Mouse (Mus musculus): ENCODE measurements around the gene Samm50.

Gene Samm50

DNA sequence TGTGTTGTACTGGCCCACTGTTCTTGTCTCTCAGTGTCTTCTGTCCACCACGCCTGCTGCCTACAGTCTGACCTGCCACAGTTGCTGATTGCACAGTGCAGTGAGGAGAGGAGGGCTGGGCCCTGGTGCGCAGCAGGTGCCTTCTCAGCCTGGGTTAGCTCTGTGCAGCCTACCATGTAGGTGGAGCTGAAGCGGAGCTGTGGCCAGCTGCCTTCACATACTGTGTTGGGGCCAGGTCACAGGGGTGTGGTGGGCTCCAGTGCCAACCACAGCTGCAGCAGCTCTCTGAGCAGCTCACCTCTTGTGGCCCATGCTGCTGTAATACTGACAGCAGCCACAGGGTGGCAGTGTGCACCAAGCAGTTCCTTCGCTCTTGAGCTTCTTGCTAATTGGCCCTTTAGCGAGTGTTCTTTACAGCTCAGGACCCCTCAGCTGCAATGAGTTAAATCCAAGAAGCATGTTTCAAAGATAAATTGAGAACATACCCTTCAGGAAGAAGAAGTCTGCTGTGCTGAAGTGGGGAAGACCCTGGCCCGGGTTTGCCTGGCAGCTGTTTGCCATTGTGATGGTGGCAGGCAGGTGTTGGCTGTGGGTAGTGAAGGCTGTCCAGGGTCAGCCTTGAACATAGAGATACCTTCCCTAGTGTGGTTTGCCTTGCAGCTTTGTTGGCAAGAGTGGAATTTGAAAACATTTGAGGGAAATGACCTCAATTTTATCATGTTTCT is 20.2 kb downstream of the Samm50 start:
- peak; percentile 73 for DNase-seq

DNA sequence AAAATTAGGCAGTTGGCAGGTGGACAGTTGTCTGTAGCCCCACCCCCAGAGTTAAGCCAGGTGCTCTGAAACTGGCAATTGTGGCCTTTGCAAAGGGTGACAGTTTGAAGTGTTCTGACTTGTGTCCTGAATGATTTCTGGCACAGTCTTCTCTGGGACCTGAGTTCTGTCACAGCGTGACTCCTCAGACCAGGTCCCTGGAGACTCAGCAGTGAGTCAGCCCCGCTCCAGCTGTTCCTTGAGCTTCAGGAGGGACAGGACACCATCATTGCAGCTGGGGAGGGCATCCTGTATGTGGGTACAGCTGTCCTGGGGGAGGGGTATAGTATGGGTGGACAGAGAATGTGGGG is 20.7 kb downstream of the Samm50 start:
- DNase-seq, result no peak

DNA sequence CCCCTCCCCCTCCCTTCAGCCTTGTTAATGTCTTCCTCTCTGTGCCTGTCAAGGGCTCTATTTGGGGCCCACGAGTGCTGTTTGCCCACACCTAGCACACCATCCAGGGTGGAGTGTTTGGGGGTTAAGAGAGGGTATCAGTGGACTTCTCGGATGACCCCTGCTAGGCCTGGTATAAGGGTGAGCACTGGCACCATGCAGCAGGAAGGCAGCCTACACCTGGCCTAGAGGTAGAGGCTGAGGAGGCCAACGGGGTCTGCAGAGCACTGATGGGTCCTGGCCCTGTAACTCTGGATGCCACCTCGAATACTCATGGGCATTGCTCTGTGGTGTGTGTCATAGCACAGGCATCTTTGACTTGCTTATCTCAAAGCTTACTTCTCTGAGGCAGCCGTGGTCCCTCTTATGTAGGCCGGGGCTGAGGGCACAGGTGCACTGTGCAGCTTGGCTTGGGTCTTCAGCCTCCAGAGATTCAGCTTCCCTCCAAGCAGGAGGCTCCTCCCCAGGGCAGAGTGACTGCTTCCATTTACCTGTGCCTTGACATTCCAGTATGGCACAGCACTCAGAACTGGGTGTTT is 21.2 kb downstream of the Samm50 start:
- DNase-seq, result no peak

DNA sequence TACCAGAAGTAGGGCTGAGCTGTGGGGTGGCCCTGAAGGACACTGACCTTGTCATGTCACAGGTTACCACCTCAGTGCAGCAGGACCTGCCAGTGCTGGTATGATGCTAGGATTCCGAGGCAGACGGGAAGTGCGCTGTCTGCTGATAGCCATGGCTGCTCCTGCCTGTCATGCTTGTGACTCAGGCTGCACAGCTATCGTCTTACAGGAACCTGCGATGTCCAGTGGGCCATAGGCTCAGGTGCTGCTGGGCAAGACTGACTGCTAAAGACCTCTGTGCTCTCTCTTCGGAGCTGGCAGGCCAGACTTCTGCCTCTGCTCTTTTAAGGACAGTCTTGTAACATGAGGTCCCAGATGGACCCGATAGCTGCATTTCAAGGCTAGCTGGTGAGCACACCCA is 22.4 kb downstream of the Samm50 start:
- DNase-seq, result no peak

DNA sequence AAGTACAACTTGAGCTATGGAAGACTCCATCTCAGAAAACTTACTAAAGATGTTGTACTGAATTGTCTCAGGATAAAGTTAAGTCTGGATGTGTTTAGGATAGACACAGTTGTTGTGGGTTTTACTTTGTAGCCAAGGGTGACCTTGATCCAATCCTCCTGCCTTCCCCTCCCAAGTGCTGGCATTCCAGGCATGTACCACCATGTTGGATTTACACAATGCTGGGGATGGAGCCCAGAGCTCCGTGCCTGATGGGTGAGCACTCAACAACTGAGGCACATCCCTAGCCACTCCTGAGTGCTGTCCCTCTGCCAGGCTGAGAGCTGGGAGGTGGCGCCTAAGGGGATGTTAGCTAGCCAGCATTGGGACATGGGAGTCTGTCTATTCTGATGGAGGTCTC is 23.2 kb downstream of the Samm50 start:
- no peak for DNase-seq

DNA sequence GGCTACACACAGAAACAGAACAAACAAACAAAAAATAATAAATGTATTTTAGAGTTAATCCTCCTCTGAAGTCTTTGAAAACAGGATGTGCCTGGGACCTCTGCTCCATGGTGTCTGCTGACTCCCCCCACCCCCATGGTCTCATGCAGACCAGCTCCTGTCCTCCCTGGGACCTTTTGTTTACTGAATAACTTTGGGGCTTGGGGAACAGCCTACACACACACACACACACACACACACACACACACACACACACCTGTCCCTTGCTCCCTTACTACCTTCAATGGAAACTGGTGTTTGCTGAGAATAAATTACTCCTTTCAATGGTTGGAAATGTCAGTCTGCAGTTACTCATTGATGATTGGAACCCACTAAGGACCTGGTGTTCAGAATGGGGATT is 24.0 kb downstream of the Samm50 start:
- no peak for DNase-seq

DNA sequence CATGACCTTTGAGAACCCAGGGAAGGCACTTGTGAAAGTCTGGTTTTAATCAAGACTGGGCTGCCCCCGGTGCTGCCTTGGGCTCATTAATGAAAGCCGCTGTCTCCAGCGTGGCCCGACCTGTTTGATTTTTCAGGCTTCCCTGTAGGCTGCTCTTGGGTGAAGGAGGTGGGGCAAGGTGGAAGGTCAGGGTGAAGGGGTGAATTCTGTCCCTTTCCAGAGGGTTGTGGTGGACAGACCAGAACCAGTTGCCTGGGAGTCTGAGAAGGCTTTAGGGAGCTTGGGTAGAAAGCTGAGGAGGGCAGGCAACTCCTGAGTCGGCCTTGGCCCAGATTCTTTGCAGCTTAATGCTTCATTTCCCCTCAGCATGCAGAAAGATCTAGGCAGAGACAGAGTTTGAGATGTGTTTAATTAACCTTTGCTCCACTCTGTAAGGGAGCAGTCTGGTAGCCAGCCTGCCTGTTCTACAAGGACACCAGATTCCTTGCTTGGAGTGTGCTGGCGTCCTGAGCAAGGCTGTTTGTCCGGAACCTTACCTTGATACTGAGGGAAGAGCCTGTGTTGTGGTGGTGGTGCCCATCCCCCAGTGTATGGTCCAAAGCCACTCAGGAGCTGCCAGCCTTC is 24.5 kb downstream of the Samm50 start:
- DNase-seq, result no peak

DNA sequence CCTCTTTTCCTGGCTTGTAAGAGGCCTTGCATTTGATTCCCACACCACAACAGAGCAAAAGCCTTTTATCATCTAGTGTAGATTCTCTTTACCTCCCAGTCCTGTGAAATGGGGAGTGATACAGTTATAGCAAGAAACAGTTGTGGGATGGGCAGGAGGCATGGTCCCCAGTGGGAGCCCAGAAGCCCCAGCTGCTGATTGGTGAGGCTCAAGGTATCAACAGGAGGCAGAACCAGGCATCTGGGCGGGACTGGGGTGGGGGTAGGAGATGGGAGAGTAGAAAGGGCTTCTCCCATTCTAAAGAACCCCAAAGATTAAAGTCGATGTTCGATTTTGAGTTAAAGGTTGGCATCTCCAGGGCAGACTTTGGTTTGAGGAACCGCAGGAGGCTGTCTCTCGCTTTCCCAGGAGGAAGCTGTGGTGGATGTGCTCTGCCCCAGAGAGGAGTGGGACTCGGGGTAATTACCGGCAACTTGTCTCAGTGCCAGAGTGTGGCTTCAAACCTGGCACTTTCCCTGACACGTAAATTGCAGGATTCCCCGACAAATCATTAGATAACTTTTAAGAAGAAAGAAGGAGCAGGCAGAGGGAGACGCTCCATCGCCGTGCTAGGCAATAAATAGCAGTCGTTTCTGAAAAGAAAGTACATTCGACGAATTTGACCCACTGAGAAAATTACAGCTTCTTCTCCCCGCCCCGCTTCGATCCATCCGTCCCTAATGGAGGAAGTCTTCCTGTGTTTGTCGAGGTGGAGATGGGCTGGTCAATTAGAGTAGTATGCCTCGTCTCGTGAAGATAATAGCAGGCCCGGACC is 26.1 kb downstream of the Samm50 start:
- DNase-seq, result no peak

DNA sequence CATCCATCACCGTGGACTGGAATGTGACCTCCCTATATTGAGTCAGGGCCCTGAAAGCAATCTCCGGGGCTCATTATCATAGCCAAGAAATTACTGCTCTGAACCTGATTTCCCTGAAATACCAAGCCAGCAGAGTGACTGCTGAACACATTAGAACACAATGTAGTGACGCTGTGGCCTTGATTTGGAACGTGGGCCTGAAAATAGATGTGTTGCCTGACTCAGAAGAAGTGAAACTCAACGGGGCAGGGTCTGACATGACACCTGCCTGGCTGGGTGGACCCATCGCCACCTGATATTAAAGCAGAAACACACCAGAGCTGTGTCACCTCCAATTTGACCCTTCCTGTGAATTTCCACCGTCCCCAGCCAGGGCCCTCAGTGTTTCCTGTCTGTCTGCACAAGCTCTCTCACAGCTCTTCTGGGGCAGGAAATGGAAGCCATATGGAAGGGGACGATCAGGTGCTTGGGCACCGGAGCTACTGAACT is 26.8 kb downstream of the Samm50 start:
- no peak for DNase-seq

DNA sequence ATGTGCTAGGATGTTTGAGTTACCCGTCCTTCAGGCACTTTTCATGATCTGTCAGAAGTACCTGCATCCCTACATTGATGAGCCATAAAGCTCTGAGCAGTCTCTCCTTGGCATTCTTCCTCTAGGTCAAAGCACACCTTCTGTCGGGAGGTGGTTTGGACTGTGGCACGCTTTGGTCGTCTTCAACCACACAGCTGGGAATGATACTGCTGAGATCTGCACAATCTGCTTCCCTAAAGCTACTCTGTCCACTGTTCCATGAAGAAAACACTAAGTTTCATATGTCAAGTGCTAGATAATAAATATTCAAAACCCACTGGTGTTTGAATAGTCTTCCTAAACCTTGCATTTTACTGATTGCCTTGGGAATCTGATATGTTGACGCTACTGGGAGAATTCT is 29.5 kb downstream of the Samm50 start:
- no peak for DNase-seq

DNA sequence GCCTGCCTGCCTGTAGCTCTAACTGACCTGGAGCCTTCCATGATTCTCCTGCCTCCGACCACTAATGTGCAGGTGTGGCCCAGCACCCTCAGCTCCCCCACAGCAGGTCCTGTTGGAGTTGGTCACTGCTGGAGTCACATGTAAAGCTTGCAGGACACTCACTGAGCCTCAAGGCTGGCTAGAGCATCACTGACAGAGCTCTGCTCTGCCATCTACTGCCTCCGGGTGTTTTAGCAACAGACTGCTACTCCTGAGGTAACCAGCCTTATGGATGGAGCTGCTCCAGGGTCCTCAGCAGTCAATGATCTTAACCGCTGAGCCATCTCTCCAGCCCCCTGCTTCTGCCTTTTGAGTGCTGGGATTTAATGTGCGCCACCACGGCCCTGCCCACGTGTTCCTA is 31.4 kb downstream of the Samm50 start:
- DNase-seq, result no peak

DNA sequence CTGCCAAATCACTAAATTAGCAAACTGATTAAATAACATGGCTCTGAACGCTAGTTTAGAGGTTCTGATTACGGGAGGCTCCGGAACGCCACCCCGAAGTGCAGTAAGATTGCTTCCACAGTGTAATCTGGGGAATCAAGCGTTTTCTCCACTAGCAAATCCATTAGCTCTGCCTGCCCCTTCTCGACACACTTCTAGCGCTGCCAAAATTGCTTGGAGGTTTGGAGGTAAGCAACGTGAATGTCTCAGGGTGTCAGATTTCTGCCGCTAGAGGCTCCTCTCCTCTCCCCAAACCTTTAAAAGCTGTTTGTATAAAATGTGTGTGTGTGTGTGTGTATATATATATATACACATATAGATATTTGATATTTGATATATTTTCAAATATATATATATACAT is 32.7 kb downstream of the Samm50 start:
- DNase-seq, result no peak

DNA sequence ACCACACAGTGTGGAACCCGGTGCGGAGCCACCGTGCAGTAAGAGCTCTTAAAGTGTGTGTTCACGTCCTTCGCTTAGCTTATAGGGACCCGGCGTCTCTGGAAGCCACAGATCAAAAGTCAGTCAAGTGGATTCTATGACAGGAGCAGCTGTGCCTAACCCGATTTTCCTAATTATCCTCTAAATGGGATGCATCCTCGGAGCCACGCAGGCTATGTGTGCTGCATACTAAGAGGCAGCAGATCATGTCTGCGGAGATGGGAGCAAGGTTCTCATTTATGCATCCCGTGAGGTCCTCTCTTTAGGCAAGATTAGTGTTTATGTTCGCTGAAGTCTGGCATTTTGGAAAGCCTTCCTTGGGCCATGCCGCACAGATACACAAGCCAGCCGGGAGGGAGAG is 34.9 kb downstream of the Samm50 start:
- no peak for DNase-seq

DNA sequence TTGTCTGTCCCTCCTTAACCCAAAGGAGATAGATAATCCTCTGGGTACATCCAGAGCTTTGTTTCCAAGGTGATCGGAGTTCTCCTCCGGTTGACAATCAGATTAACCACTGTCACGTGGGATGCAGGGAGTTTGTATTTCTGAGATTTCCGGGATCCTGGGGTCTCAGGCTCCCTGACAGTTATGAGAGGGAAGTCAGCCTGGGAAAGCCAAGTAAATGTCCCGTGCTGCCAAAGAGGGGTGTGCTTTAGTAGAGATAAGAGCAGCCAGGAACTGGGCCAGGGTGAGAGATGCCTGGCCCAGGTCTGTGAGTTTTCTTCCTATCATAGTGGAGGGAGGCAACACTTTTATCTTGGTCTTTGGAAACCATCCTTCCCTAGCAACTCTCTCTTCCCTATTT is 38.6 kb downstream of the Samm50 start:
- no peak for DNase-seq

DNA sequence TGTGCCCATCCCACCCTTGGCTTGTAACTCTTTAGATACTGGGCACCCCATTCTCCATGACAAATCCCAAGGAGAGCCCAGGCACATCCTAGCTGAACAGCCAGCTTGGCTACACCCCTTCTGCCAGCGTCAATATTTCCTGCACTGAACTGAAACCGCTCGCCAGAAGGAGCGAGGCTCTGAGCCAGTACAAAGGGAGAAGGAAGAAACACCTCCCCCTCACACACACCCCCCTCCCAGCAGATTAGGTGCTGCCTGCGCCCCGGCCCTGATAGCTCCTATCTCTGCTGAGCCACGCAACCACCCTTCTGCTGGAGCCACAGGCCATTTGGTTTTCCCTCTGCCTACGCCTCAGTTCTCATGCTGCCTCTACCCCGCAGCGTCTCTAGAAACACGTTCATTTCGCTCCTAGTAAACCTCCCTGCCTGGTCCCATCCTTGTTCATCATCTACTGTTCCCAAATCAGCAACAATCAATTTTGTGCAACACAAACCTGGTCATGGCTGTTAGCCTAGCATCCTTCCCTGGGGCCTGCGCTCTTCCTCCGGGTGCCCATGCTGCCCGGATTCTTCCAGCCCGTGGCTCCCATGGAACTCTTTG is 39.2 kb downstream of the Samm50 start:
- peak; percentile 68 for DNase-seq

DNA sequence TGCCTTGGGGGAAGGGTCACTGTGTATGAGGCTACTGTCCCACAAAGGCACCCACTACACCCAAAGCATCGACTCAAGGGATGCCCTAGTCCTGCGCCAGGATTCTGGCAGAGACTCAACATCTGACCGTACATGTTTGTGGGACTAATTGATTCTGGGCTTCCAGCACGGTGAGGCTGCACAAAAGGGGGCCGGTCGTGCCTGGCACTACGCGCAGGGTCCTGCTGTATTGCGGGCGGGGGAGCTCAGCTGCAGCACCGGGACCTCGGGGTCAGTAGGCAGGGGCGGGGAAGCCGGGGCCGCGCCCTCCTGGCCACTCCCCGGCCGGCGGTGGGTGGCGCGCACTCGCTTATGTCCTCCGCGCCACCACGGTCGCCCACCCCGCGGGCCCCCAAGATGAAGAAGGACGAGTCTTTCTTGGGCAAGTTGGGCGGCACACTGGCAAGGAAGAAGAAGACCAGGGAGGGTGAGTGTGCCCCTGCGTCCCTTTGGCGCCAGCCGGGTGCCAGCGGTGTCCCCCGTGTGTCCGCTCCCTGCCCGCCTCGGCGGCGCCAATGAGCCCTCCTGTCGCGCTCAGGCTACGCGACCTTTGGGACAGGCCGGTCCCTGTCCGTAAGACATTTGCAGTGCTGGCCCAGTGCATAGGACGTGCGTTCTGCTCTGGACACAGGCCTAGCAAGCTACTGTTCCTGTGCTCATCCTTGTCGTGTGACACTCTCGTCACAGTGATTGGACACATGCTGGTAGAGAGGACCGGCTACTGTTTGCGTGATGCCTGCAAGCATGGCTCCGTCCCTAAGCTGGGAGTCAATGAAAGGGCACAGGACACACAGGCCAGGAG is 39.9 kb downstream of the Samm50 start, which contains the start of gene Parvb:
TSS of gene Parvb (plus strand) at position 323 of the 841 bp plus-strand sequence.
- peak; percentile 71 for DNase-seq

DNA sequence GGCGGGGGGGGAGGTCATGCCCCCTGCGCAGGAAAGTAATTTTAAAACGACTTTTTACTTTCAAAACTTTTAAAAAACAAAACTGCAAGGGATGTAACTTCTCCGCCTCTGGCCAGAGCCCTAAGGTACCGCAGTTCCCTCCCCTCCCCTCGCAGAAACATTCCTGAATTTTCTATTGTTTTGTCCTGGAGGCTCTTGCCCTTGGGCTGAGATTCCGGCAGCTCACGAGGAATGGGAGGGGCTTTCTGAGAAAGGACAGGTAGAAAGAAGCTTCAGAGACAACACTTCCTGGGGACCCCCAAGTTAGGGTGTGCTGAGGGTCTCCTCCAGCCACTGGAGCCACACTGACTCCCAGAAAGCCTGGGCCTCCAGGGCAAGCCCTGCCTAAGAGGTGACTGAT is 40.6 kb downstream of the Samm50 start:
- no peak for DNase-seq

DNA sequence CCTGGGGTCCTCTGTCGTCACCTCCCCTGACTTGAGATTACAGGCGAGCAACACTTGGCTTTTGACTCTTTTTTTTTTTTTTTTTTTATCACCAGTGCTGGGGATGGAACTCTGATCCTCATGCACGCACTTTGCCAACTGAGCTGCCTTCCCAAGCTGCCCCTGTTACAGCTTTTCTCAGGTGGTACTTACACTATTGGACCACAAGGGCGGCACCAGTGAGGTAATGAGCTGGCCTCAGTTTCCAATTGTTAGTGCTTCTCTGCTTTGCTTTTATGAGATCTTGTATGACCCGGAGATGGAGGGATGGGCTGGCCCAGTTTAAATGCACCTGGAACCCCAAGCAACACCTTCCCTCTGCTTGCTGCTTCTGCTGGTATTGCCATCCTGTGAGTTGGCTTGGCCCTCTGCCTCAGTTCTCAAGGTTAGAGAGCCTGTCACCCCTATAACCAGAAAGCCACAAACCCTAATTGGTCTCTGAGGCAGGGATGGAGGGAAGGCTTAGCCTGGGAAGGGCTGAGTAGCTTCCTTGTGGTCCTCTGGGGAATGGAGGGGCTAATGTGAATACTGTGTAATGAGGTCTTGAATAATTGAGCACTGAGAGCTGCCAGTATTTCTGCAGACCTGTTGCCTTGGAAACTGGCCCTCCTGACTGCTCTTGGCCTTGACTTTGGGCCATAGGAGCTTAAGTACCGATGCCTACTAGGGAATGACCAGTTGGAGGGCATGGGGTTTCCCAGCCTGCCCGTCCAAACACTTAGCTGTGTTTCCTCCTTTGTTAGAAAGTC is 42.9 kb downstream of the Samm50 start:
- DNase-seq, result no peak

DNA sequence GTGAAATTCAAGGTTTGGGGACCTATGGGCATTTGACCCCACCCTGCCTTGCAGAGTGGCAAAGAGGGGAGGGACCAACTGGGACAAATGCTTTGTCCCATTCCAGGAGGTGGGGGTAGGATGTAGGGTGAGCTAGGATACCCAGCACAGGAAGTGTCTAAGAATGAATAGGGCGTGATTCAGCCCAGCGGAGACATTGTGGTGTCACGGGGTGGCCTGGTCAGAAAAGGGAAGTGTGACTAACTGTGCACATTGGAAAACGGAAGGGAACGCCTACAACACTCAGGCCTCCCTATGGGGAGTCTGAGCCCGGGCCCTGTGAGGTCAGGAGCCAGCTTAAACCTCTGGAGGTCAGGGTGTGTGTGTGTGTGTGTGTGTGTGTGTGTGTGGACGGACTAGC is 43.6 kb downstream of the Samm50 start:
- DNase-seq, result no peak

DNA sequence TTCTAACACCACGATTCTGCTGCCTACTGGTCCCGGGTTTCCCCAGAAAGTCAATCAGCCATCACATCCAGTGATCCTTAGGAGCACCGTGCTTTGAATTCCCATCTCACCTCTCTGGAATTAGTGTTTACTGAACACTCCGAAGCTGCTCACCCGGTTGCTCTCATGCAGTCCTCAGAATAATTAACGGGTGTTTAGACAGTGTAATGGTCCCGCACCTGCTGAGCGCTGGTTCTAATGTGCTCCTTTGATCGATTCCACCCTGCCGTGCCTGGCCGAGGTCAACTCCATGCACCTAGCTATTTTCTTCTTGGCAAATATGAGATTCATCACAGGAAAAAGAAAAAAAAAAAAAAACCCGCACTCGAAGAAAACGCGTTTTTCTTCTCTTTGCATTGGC is 46.5 kb downstream of the Samm50 start:
- no peak for DNase-seq

DNA sequence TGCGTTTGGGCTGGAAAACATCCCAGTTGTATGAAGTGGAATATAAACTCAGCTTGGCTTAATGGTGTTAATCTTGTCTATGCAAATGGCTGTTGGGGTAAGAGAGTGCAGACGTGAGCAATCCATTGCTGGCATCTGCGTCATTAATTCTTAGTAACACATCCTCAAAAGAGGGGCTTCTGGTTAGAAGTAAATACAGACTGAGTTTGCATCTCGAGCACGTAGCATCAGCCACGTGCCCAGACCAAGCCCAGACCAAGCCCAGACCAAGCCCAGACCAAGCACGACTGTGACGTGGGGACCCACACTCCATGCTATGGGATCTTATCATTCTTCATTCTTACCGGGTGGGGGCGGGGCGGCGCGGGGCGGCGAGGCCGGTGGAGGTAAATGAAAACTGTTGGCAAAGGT is 47.0 kb downstream of the Samm50 start:
- DNase-seq, result no peak
